Mouse (Mus musculus) yolk sac, embryonic 10.5 days (tissue): Measurements from ENCODE around the gene Ntn1.
A peak's percentile ranks its signal among the peaks of the same experiment; 100 is the strongest.

Experiments
- DNase-seq: peaks from one replicate; pipeline ENCODE4 v3.0.0-alpha.2; 2017; ENCODE audit warnings: low spot score

Gene Ntn1

DNA sequence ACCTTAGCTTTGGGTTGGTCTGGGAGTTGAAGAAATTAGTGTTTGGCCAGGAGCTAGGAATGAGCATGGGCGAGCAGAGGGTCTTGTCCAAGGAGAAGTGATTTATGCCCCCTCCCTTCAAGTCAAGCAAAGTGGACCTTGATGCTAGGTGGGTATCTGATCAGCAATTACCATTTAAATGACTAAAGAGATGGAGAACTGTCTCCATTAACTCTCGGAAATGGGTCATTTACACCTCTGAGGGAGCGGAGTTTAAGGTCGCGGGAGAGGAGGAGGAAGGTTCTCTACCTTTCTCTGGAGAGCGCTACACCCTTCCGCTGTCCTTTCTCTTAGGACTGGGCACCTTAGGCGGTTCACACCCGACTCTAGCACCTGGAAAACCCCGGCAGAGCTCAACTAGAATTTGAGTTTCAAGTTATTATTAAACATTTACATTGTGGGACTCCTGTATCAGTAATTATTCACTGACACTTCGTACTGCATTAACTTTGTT lies at the start of gene Ntn1:
Gene Ntn1, minus strand, starts transcription at position 97 of the 493 bp plus-strand sequence.
- DNase-seq = no peak

DNA sequence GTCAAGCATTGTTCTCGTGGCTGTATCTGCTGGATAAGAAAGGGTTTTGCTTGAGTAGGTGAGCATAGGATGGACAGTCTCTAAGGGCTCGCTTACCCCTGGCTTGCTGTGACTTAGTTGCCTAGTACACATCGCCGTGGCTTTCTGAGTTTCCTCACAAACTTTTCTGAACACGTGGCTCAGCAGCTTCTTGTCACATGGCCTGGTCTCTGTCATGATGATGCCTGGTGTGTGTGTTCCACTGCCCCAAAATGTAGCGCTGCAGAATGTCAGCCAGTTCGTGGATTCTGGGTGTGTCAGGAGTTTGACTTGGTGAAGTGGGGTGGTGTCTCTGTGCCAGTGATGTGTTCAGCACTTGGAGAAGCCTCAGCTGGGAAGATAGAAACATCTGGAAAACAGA lies 47.7 kb upstream of the Ntn1 start:
- no peak for DNase-seq

GRCm38 (mm10) chr11:68447242-68447641 lies 46.6 kb upstream of the Ntn1 start:
- no peak for DNase-seq

DNA sequence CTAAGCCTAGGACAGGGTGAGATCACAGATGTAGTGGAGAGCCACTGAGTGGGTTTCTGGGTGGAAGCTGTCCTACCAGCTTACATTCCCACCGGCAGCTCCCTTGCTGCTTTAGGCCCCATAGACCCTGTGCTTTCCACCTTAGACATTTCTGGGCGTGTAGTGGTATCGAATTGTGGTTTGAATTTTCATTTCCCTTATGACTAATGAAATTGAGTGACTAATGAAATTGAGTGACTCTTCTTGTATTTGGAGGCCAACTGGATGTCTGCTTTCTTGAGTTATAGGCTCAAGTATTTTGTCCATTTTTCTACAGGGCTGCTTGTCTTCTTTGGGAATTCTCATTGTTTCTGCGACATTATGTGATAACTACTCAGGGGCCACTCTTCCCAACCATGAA lies 45.9 kb upstream of the Ntn1 start:
- no peak for DNase-seq

DNA sequence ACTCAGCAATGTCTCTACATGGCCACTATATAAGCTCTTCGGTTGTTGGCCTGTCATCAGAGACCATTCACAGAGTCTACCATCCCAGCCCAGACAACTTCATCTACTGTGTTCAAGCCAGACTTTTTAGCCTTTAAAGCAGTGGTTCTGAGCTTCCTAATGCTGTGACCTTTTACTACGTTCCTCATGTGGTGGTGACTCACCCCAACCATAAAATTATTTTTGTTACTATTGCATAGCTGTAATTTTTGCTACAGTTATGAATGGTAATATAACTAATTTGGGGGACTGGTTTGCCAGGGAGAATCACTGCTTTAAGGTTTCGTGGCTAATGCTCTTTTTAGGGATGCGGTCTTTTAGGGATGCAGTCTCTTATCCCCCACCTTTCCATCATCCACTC lies 45.3 kb upstream of the Ntn1 start:
- DNase-seq = no peak

GRCm38 (mm10) chr11:68442983-68443638 lies 42.5 kb upstream of the Ntn1 start:
- DNase-seq = no peak

DNA sequence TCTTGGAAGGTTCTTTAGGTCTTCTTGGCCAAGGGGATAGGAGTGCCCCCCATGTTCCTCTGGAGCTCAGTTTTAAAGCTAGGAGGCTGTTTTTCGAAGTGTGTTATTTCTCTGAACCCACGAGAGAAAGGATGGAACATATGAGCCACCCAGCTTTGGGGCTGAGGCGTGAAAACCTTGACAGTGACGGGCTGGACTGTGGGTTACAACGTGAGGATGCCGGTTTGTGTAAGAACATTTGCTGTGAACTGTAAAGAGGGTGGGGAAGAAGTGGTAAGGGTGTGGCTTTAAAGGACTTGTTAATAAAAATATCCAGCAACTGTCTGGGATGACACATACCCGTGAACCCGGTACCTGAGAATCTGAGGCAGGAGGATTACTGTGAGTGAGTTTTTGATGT lies 41.7 kb upstream of the Ntn1 start:
- DNase-seq = no peak

- no peak for DNase-seq
Measured at GRCm38 (mm10) chr11:68440965-68441364, 40.3 kb upstream of the Ntn1 start.

GRCm38 (mm10) chr11:68440100-68440499 lies 39.5 kb upstream of the Ntn1 start:
- DNase-seq = no peak

- no peak for DNase-seq
Measured at GRCm38 (mm10) chr11:68436376-68436775, 35.8 kb upstream of the Ntn1 start.

DNA sequence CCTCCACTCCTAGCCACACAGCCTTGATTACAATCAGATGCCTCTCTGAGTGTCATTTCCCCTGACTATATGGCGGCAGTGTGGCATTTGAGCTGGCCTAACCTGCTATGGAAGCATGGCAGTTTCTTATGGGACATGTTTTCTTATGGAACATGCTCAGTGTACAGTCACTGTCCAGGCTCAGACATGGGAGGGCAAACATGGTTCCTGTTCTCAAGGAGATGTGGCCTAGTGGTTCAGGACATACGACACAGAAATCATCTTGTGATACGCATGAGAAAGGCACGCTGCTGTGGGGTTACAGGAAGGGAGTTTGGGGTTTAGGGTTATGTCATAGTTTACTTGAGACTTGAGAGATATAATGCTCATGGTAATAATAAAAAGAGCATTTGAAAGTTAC lies 35.0 kb upstream of the Ntn1 start:
- no peak for DNase-seq

DNA sequence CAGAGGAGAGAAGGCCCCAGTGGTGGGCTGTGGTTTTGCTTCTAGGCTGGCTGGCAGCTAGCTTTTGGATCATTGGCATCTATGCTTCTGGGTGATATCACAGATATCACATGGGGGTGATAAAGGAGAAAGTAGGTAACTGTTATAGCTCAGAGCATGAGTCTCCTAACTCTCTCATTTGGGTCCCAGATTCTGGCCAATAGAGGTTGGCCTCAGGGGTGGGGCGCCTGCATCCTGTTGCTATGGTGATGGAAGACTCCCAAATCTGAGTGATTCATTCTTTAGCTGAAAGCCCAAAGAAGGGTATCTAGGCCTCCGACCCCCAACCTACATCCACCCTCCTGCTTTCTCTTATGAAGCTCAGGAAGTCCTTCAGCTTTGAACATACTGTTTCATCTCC lies 34.1 kb upstream of the Ntn1 start:
- no peak for DNase-seq

GRCm38 (mm10) chr11:68433534-68433933 lies 32.9 kb upstream of the Ntn1 start:
- no peak for DNase-seq

DNA sequence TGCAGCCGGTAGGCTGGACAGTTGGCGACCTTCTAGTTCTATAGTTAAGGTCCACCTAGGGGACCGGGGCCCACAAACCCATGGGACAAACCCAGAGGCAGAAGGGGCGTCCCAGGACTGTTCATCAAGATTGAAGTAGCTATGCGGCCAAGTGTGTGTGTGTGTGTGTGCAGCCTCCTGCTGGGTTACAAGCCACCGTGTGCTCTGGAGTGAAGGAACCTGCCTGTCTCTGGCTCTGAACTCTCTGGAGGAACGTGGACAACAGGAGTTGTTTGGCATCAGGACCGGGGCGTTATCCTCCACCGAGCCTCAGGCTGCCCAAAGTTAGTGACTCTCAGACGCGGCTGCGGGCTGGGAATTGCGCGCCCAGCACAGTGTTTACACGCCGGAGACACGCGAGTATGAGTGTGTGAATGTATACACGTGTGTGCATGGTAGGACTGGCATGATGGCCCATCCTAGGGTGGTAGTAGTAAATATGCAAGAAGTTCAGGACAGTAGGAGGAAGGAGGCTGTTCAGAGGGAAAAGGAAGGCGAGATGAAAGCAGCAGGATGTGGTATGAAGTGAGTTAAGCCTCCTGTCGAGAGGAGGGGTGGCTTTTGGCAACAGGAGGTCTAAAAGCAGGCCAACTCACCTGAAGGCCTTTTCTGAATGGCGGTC lies 31.9 kb upstream of the Ntn1 start:
- no peak for DNase-seq

DNA sequence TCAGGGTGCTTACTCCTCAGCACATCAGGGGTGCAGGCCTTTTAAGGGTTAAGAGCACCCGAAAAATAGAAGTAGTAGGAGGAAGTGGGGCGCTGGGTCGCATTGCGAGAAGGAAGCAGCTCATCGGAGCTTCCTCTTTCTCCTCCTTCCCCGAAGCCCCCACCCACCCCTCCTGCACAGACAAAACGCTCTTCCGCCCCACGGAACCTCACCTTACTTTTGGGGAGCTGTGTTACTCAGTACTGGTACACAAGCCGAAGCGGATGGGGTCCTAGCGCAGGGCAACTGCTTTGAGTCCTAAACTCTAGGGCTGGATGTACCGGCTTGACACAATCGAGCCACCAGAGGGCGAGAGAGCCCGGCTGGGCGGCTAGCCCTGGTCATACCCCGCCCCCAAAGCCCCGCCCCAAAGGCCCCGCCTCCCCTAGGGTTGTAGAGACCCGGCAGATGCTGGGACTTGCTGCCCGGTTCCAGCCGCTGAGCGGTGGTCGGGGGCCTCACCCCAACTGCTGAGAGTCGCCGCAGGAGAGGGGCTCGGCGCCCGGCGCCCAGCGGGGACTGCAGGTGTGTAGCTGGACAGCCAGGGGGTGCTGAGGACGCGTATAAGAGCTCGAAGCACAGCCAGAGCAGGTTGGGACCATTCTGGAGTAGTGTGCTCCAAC lies 31.2 kb upstream of the Ntn1 start, which contains the start of gene Pik3r5:
Gene Pik3r5, plus strand, starts transcription at position 423 of the 662 bp plus-strand sequence.
- peak; percentile 76 for DNase-seq

GRCm38 (mm10) chr11:68430662-68431061 lies 30.0 kb upstream of the Ntn1 start:
- DNase-seq = no peak

DNA sequence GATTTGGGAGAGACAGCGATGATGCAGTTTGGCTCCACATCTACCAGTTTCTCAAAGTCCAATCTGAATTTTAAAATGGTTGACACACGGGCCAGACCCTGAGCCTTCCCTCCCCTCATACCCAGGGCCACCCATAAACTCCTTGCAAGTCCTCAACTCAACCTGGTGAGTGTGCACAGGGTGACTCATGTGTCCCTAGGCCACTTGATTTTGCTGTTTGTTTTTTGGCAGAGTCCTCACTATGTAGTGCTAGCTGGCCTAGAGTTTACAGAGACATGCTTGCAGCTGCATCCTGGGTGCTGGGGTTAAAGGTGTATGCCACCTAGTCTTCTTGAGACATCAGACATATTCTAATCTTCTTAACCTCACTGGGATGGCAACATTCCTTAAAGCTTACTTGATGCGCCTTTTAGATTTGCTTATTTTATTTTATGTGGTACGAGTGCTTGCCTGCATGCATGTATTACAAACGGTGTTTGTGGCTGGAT lies 26.5 kb upstream of the Ntn1 start:
- DNase-seq = no peak

GRCm38 (mm10) chr11:68425492-68426315 lies 25.1 kb upstream of the Ntn1 start:
- no peak for DNase-seq

DNA sequence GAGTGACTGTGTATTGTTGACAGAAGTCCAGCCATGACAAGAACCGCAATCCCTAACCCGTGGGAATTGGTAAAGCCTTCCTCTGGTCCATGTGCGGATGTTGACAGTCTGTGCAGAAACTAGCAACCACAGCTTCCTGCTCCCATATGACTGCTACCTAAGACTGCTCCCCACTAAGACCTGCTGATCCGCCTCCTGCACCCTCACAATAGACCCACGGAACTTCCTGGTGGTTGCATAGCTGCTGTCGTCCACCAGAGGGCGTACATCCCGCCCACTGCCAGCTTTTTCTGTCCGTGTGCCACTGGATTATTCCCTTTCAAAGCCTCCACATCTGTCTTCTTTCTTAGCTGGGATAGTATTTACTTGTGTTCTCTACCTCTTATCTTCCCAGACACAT lies 17.2 kb upstream of the Ntn1 start:
- no peak for DNase-seq

DNA sequence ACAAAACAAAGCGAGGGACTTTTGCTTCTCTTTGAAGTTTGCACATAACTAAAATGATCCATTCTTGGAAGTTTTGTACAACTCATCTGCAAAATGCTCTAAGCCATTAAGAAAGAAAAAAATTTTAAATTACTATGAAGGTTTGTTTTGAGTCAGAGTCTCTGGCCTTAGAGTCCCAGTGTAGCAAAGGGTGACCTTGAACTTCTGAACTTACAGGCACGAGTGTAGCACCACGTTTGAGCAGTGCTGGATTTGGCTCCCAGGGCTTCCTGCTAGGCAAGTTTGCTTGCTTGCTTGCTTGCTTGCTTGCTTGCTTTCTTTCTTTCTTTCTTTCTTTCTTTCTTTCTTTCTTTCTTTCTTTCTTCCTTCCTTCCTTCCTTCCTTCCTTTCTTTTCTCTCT lies 16.4 kb upstream of the Ntn1 start:
- DNase-seq = no peak

- DNase-seq = peak; percentile 39
Measured at GRCm38 (mm10) chr11:68408127-68408526, 7.5 kb upstream of the Ntn1 start.

DNA sequence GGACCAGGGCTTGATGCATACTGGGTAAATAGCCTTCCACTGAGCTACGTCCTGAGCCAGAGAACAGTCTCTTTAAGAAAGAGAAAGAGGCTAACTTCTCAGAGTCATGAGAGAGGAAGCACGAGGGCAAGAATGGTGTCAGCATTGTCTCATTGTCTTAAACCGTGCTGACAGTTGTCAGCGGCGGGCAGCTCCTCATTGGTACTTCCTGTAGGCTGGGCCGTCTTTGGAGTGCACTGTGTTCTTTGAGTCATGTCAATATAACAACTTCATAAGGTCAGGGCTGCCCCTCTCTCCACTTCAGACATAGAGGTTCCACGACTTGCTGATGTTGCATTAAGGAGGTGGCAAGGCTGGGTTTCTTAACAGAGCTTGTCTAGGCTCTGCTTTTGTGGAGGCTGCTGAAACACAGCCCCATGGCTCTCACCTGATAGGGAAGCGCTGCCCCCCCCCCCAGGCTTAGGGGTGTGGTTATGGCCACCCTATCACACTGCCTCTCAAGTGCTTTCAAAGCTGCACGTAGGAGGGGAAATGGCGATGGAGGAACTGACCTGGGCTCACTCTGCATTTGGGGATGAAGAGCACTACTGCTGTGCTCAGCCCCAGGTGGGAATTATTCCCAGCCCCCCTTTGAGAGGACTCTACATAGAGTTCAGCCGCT lies 6.8 kb upstream of the Ntn1 start:
- DNase-seq = no peak
